Mouse (Mus musculus) kidney, embryonic 16.5 days (tissue): ENCODE measurements at regions not wholly inside any gene's neighbourhood (a gene's known extent, or its start where the extent isn't known, plus 50 kb on each side); places are given as distances from the start of the nearest gene placed in this dataset.

ENCODE experiments used
- ATAC-seq: fragments of 200-750 bp; cut with Nextera tagmentation; 2 replicates; pipeline ENCODE4 v1.8.0; 2017; ENCODE audit warnings: moderate TSS enrichment; ENCODE audit not compliant: low FRiP score, low TSS enrichment
- H3K27ac ChIP-seq: fragments of 300-500 bp; sonication (generic); 2 replicates; pipeline ENCODE4 v1.5.1; 2014; ENCODE audit warnings: low read length
- H3K27me3 ChIP-seq: fragments of 300-500 bp; sonication (generic); 2 replicates; pipeline ENCODE4 v1.6.1; 2014; ENCODE audit warnings: low read length, control low read depth, mixed read lengths; ENCODE audit not compliant: insufficient read depth
- H3K36me3 ChIP-seq: fragments of 300-500 bp; sonication (generic); 2 replicates; pipeline ENCODE4 v1.6.1; 2014; ENCODE audit warnings: low read length, control low read depth, mixed read lengths; ENCODE audit not compliant: insufficient read depth
- H3K4me1 ChIP-seq: fragments of 300-500 bp; sonication (generic); 2 replicates; pipeline ENCODE4 v1.6.1; 2014; ENCODE audit warnings: low read length, control low read depth, mixed read lengths; ENCODE audit not compliant: insufficient read depth
- H3K4me2 ChIP-seq: fragments of 300-500 bp; sonication (generic); replicated peaks from 2 replicates; pipeline ENCODE4 v1.6.1; 2014; ENCODE audit warnings: low read depth, low read length
- H3K4me3 ChIP-seq: fragments of 300-500 bp; sonication (generic); 2 replicates; pipeline ENCODE4 v1.5.1; 2014; ENCODE audit warnings: mild to moderate bottlenecking, low read length
- H3K9ac ChIP-seq: fragments of 300-500 bp; sonication (generic); replicated peaks from 2 replicates; pipeline ENCODE4 v1.6.1; 2014; ENCODE audit warnings: low read length
- H3K9me3 ChIP-seq: fragments of 300-500 bp; sonication (generic); 2 replicates; pipeline ENCODE4 v1.6.1; 2016; ENCODE audit warnings: low read length, control low read depth
- WGBS: fragments of 180-500 bp; shearing (Covaris S2); extraction: QIAGEN DNeasy Blood & Tissue Kit; methylation state at CpG from one replicate; pipeline ENCODE4 v1.1.7; 2014; 5-methylcytosine and 5-hydroxymethylcytosine counted together

DNA sequence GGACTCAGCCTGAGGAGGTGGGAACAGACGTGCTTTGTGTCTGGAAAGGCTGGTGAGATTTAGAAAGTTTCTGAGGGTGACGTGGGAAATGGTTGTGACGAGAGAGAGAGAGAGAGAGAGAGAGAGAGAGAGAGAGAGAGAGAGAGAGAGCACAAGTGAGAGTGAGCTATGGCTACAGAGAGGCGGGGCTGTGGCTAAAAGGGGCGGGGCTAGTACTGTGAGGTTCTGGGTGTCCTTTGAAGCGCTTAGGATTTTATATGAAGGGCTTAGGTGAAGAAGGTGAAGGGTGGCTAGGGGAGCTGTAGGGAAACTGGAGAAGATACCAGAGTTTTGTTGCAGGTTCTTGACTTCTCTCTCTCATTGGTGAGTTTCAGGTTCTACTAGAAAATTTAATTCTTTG is 210.6 kb upstream of the Serp2 start:
- 58% methylated on average over 6 of the region's 6 CpGs for WGBS
- no peaks in the 10 kb centered on the region for H3K9me3 ChIP-seq

DNA sequence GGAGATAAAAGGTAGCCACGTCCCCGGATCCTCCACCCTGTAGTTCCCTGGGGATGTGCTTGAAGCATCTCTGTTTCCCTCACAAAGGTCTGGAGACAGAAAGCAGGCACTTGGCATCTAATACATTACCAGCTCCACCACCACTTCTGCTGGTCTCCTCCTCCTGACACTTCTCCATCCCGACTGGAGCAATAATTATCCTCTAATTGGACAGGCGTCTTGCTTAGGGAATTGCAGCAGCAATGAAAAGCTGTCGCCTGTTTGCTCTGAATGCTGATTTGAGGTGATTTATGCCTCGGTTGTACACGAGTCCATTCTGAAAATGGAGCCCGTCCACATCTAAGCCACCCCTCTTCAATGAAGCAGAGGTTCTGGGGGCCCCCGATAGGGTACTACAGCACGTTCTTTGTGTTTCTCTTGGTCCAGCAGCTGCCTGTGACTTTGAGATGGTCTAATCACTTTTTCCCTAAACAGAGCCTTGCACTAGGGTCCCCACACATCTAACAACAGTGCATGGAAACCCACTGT is 209.6 kb upstream of the Serp2 start:
- Histone ChIP-seq H3K9ac (no peak overlapping the region), H3K9me3 (no peaks in the 10 kb centered on the region), H3K27me3 (no peaks in the 10 kb centered on the region), H3K4me3 (no peak overlapping the region), H3K4me2 (no peak overlapping the region), H3K27ac (no peak overlapping the region), H3K36me3 (no peaks in the 10 kb centered on the region), H3K4me1 (peaks cover 25% of the 10 kb centered on the region)
- ATAC-seq, result no peak
- WGBS, result 48% methylated on average over 10 of the region's 10 CpGs

More for the DNA sequence above, 210.6 kb upstream of the Serp2 start:
- no peak for ATAC-seq
- Histone ChIP-seq H3K9ac (no peak overlapping the region), H3K27me3 (no peaks in the 10 kb centered on the region), H3K27ac (no peak overlapping the region), H3K4me2 (no peak overlapping the region), H3K36me3 (no peaks in the 10 kb centered on the region), H3K4me3 (no peak overlapping the region), H3K4me1 (peaks cover 25% of the 10 kb centered on the region)

DNA sequence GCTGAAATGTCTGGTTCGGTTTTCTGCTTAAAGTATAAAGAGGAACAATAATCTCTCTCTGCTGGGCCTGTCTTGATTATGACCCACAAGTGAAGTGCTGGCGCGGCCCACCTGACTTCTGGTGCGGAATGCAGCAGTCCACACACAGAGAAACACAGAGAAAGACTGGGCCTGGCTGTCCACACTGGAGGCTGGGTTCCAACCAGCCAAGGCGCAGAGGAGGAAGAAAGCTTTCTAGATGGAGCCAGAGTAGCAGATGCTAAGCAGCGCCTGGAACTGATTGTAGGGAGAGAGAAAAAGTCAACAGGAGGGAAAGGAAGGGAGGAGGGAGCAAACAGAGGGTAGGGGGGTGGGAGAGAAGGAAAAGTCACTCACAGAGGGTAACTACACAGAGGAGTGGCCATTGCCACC is 208.4 kb upstream of the Serp2 start:
- peaks cover 25% of the 10 kb centered on the region for H3K4me1 ChIP-seq
- peak overlapping the region; percentile 42; the same call in 1 of the 2 replicates for H3K9ac ChIP-seq
- H3K4me3 ChIP-seq, result no peak overlapping the region
- no peaks in the 10 kb centered on the region for H3K36me3 ChIP-seq
- WGBS, result 54% methylated on average over 6 of the region's 6 CpGs
- no peak overlapping the region for H3K4me2 ChIP-seq
- no peaks in the 10 kb centered on the region for H3K9me3 ChIP-seq
- H3K27ac ChIP-seq, result peak overlapping the region; percentile 75
- 0 out of 2 replicates have a peak, but pooled peaks have one; percentile 37 for ATAC-seq
- no peaks in the 10 kb centered on the region for H3K27me3 ChIP-seq

DNA sequence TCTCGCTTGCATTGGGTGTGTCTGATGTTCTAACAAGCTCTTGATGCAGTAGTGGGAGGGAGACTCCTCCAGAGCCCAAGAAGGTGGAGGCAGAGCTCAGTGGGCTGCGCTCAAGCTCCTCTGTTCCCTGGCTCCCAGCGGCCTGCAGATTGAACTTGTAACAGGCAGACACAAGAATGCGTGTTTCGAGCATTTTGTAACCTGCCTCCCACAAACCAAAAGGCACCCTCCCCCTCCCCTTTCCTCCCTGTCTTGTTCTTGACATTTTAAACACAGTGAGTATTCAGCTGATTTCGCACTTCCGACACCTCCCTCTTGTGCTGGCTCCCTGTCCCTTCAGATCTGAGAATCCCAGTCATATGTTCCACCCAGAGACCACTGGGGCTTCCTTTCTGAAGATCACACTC is 207.7 kb upstream of the Serp2 start:
- Histone ChIP-seq H3K4me3 (no peak overlapping the region), H3K36me3 (no peaks in the 10 kb centered on the region), H3K9ac (peak overlapping the region; percentile 42), H3K9me3 (no peaks in the 10 kb centered on the region), H3K27ac (peak overlapping the region; percentile 75), H3K27me3 (no peaks in the 10 kb centered on the region), H3K4me1 (peaks cover 25% of the 10 kb centered on the region), H3K4me2 (peak overlapping the region; percentile 28)
- ATAC-seq, result peak; percentile 75
- WGBS, result 12% methylated on average over 7 of the region's 7 CpGs

DNA sequence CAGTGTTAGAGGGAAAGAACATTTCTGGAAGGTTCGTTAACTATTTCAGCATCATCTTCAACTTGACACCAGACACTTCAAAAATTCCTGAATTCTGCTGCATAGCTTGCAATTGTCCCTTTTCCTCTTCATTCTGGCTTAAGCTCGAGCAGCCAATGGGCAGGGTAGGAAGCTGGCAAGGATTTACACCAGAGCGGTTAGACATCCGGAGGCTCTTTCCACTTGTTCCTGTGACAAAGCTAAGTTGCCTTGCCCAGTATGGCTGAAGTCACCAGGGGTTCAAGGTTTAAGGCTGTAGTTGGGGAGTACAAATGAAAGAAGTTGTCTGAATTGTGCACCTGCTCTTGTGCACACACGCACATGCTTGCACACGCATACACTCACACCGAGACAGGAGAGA is 206.8 kb upstream of the Serp2 start:
- no peaks in the 10 kb centered on the region for H3K27me3 ChIP-seq
- 86% methylated on average over 7 of the region's 7 CpGs for WGBS
- no peak overlapping the region for H3K4me3 ChIP-seq
- H3K9ac ChIP-seq, result no peak overlapping the region
- no peak overlapping the region for H3K27ac ChIP-seq
- no peak overlapping the region for H3K4me2 ChIP-seq
- ATAC-seq, result no peak
- H3K4me1 ChIP-seq, result peaks cover 25% of the 10 kb centered on the region
- no peaks in the 10 kb centered on the region for H3K9me3 ChIP-seq
- H3K36me3 ChIP-seq, result no peaks in the 10 kb centered on the region

DNA sequence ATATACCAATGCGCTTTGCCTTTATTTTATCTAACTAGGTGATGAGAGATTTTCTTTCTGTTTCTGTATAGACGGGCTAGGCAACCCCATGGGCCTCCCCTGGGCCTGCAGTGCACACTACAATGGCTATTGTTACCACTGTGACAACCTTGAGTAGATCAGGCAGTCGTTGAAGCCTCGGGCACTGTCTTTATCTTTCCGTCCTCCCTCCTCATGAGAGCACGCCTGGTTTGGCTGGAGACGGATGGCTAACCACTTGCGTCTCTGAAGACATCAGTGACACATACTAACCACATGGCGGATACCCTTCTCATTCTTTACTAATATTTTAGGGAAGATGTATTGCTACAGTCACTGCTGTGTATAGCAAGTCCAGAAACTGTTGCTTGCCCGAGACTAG is 206.1 kb upstream of the Serp2 start:
- Histone ChIP-seq H3K4me2 (no peak overlapping the region), H3K36me3 (no peaks in the 10 kb centered on the region), H3K27ac (no peak overlapping the region), H3K27me3 (no peaks in the 10 kb centered on the region), H3K4me3 (no peak overlapping the region), H3K9ac (no peak overlapping the region), H3K9me3 (no peaks in the 10 kb centered on the region), H3K4me1 (peaks cover 25% of the 10 kb centered on the region)
- 57% methylated on average over 10 of the region's 10 CpGs for WGBS
- no peak for ATAC-seq

DNA sequence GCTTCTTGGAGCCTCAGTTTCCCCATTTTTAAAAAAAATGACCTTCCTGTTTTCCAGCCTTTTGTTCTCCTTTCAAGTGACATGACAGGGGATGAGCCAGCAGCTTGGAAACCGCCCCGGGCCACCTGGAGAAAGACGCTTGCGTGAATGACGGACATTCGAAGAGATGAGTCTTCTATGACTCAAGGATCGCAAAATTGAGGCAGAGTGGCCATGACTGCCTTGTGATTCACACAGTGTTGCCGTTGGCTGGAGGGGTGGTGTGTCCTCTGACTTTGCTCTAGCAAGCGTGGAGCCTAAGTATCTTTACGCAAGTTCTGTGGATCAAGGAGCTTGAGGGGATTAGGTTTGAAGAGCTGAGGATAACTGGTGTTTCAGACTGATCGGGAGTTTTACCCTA is 205.0 kb upstream of the Serp2 start:
- Histone ChIP-seq H3K4me2 (no peak overlapping the region), H3K4me3 (no peak overlapping the region), H3K9me3 (no peaks in the 10 kb centered on the region), H3K27me3 (no peaks in the 10 kb centered on the region), H3K27ac (no peak overlapping the region), H3K4me1 (peaks cover 25% of the 10 kb centered on the region), H3K9ac (no peak overlapping the region), H3K36me3 (no peaks in the 10 kb centered on the region)
- no peak for ATAC-seq
- 95% methylated on average over 11 of the region's 11 CpGs for WGBS

DNA sequence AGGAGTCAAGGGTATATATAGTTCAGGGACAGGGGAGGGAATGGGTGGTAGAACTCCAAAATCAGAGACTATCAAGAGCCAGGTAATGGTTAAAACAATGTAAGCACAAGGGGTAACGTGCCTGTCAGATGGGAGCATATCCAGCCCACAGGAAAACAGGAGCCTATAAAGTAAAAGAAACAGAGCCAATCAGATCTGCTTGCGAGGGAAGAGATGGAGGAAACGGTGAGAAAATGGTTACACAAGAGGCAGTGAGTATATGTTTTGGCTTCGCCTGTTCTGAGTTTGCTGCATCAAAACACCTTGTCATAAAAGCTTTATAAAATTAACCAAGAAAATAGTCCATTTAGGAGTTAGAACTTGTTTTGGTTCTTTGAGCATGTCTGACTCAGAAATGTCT is 204.6 kb upstream of the Serp2 start:
- Histone ChIP-seq H3K9me3 (no peaks in the 10 kb centered on the region), H3K4me1 (peaks cover 23% of the 10 kb centered on the region), H3K4me2 (no peak overlapping the region), H3K9ac (no peak overlapping the region), H3K27ac (no peak overlapping the region), H3K4me3 (no peak overlapping the region), H3K36me3 (no peaks in the 10 kb centered on the region), H3K27me3 (no peaks in the 10 kb centered on the region)
- ATAC-seq, result no peak
- 84% methylated on average over 4 of the region's 4 CpGs for WGBS

DNA sequence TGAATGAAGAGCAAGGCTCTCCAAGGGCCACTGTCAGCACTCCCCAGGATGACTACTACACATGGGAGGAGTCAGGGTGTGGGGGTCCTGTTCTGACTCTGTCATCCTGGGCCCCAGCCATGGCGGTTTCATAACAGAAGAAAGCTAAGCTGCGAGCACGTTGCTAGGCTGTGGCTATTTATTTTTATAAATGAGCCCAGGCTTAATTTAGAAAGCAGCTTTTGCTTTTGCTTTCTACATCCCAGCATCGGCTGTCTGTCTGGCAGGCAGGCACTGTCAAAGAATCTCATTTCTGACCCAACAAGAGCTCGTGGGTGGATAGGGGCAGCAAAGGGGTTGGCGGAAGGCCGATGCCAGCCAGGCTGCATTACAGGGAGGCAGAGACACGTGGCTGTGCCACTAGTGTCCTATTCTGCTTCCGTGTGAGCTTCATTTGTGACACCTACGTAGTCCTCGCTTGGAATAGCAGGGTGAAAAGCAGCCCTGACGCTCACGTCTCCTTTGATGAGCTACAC is 203.9 kb upstream of the Serp2 start:
- Histone ChIP-seq H3K4me2 (no peak overlapping the region), H3K9me3 (no peaks in the 10 kb centered on the region), H3K27me3 (no peaks in the 10 kb centered on the region), H3K9ac (no peak overlapping the region), H3K27ac (no peak overlapping the region), H3K36me3 (no peaks in the 10 kb centered on the region), H3K4me1 (peaks cover 20% of the 10 kb centered on the region), H3K4me3 (no peak overlapping the region)
- ATAC-seq, result no peak
- 74% methylated on average over 13 of the region's 13 CpGs for WGBS

DNA sequence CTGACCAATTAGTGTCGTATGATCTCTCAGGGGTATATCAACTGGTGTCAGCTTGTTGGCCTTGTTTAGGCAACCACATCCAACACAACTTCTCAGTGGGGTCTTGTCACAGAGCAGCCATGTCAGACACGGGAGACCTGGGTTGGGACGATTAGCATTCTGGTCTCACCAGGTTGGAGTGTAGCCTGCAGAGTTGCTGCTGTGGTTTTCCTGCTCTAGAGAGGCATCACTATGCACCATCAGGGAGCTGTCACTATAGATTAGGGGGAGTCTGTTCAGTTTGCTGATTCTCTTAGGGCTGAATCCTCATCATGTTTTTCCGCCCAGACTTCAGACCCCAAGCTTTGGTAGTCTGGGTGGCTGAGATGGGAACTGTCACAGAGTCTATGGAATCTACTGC is 202.7 kb upstream of the Serp2 start:
- 87% methylated on average over 4 of the region's 4 CpGs for WGBS
- no peak overlapping the region for H3K4me2 ChIP-seq

More for the DNA sequence above, 202.7 kb upstream of the Serp2 start:
- Histone ChIP-seq H3K27ac (no peak overlapping the region), H3K4me3 (no peak overlapping the region), H3K27me3 (no peaks in the 10 kb centered on the region), H3K9ac (no peak overlapping the region), H3K4me1 (peaks cover 8% of the 10 kb centered on the region), H3K36me3 (no peaks in the 10 kb centered on the region), H3K9me3 (no peaks in the 10 kb centered on the region)
- no peak for ATAC-seq
